Mouse (Mus musculus) heart, adult 2 months (tissue): Measurements from ENCODE around the gene Fdxr. TPM values are rescaled to one million over a fixed set of nuclear protein-coding genes. Genes with fewer than 3 reads are reported as not detected.

Experiments used
- DNase-seq, 2 experiments: peaks; one replicate each; pipeline ENCODE4 v3.0.0; 2021
- H3K27ac ChIP-seq: fragments of 200-600 bp; 2 replicates; pipeline ENCODE4 v1.8.1; 2022
- H3K27me3 ChIP-seq: fragments of 200-500 bp; 2 replicates; pipeline ENCODE4 v1.6.1; 2012; ENCODE audit warnings: mild to moderate bottlenecking, low read length, inconsistent platforms, mixed read lengths; ENCODE audit not compliant: control insufficient read depth, insufficient read depth
- H3K36me3 ChIP-seq: fragments of 200-500 bp; 2 replicates; pipeline ENCODE4 v1.6.1; 2012; ENCODE audit warnings: low read length, inconsistent platforms; ENCODE audit not compliant: control insufficient read depth, insufficient read depth
- H3K4me1 ChIP-seq: fragments of 200-500 bp; 2 replicates; pipeline ENCODE4 v1.6.1; 2011; ENCODE audit warnings: low read length; ENCODE audit not compliant: control insufficient read depth, insufficient read depth
- H3K4me3 ChIP-seq: fragments of 200-600 bp; 2 replicates; pipeline ENCODE4 v1.8.1; 2022
- H3K79me2 ChIP-seq: fragments of 200-500 bp; replicated peaks from 2 replicates; pipeline ENCODE4 v1.6.1; 2012; ENCODE audit warnings: mild to moderate bottlenecking, inconsistent platforms, low read length, moderate library complexity, mixed read lengths; ENCODE audit not compliant: control insufficient read depth, insufficient read depth
- H3K9ac ChIP-seq: fragments of 200-500 bp; 2 replicates; pipeline ENCODE4 v1.6.1; 2012; ENCODE audit warnings: low read depth, mild to moderate bottlenecking, control low read depth, inconsistent platforms, low read length, mixed read lengths
- CTCF ChIP-seq: fragments of 200-600 bp; IDR thresholded peaks from 2 replicates; pipeline ENCODE4 v1.8.1; 2022; ENCODE audit warnings: antibody characterized with exemption, mild to moderate bottlenecking, moderate library complexity
- EP300 ChIP-seq: fragments of 200-500 bp; IDR thresholded peaks from 2 replicates; pipeline ENCODE4 v1.6.1; 2011; ENCODE audit warnings: low read depth, low read length, control low read depth; ENCODE audit not compliant: insufficient read depth
- POLR2A ChIP-seq: fragments of 200-500 bp; IDR thresholded peaks from 2 replicates; pipeline ENCODE4 v1.6.1; 2011; ENCODE audit warnings: mild to moderate bottlenecking, low read depth, low read length, control low read depth; ENCODE audit not compliant: insufficient read depth
- WGBS: fragments of 180-500 bp; shearing (Covaris S2); methylation state at CpG from one replicate; pipeline ENCODE4 v1.1.7; 2018; 5-methylcytosine and 5-hydroxymethylcytosine counted together
- intact Hi-C: fragments of 180-260 bp; cut with DNase I; formaldehyde crosslinking; loops from one replicate; pipeline ENCODE4 v1.15.1; 2025
- microRNA-seq, 2 experiments: library from miRNA; unstranded; fragments of <30 nt; microRNA quantifications; one replicate each; pipeline ENCODE4 v1.2.0; 2021
- polyA plus RNA-seq: library from polyadenylated mRNA; depleted of rRNA; stranded (reverse); fragments of >200 nt; gene quantifications from 2 replicates; pipeline ENCODE4 v1.2.3, GENCODE M21; 2012; rRNA removed
- total RNA-seq, 2 experiments: library from RNA; stranded (reverse); gene quantifications; 2 replicates each; pipeline ENCODE4 v1.2.3; 2021

Fdxr gene
- total and polyA plus RNA-seq, 3 experiments, result 7.1 to 8.8 (median 8.4) TPM

- intact Hi-C loops, result no loop called here
- H3K9ac ChIP-seq, result no peak overlapping the region
- TF ChIP-seq POLR2A, result no peak
- TF ChIP-seq CTCF, result 0 out of 2 replicates have a peak, but pooled peaks have one; percentile 2
- 0 out of 2 replicates have a peak, but pooled peaks have one; percentile 38 for TF ChIP-seq EP300
- H3K36me3 ChIP-seq, result no peaks in the 10 kb centered on the region
- WGBS, result 31% methylated on average over 5 of the region's 5 CpGs
- no peak overlapping the region for H3K27ac ChIP-seq
- H3K4me3 ChIP-seq, result no peak overlapping the region
- peaks cover 14% of the 10 kb centered on the region for H3K4me1 ChIP-seq
- H3K27me3 ChIP-seq, result no peaks in the 10 kb centered on the region
- no peaks in the 10 kb centered on the region for H3K79me2 ChIP-seq
- no peak for DNase-seq
Observed at GRCm38 (mm10) chr11:115222570-115222969, 54.3 kb downstream of the Fdxr start.

- Histone ChIP-seq H3K79me2 (no peaks in the 10 kb centered on the region), H3K27me3 (no peaks in the 10 kb centered on the region), H3K4me1 (peaks cover 12% of the 10 kb centered on the region), H3K27ac (no peak overlapping the region), H3K36me3 (no peaks in the 10 kb centered on the region), H3K9ac (0 out of 2 replicates have a peak overlapping the region, but pooled peaks have one; percentile 15), H3K4me3 (no peak overlapping the region)
- no peak for TF ChIP-seq EP300
- no peak for TF ChIP-seq CTCF
- no peak for TF ChIP-seq POLR2A
- peak in 1 of 2 experiments; percentile 23 for DNase-seq
- intact Hi-C loops, result no loop called here
- WGBS, result 47% methylated on average over 12 of the region's 12 CpGs
Observed at GRCm38 (mm10) chr11:115222077-115222476, 54.8 kb downstream of the Fdxr start.

GRCm38 (mm10) chr11:115219685-115220084 is 57.2 kb downstream of the Fdxr start:
- peak overlapping the region; percentile 55 for H3K27ac ChIP-seq
- intact Hi-C loops, result no loop called here
- 72% methylated on average over 10 of the region's 10 CpGs for WGBS

GRCm38 (mm10) chr11:115219263-115219662 is 57.6 kb downstream of the Fdxr start:
- H3K4me3 ChIP-seq, result no peak overlapping the region
- H3K79me2 ChIP-seq, result no peaks in the 10 kb centered on the region
- no peaks in the 10 kb centered on the region for H3K36me3 ChIP-seq
- no peaks in the 10 kb centered on the region for H3K27me3 ChIP-seq
- H3K4me1 ChIP-seq, result peaks cover 9% of the 10 kb centered on the region
- TF ChIP-seq CTCF (no peak), EP300 (peak; percentile 77; the same call in 1 of the 2 replicates)
- intact Hi-C loops, result no loop called here
- peak; percentile 49 to 78 for DNase-seq
- H3K27ac ChIP-seq, result peak overlapping the region; percentile 55
- 20% methylated on average over 9 of the region's 9 CpGs for WGBS
- no peak overlapping the region for H3K9ac ChIP-seq

More at GRCm38 (mm10) chr11:115219685-115220084, 57.2 kb downstream of the Fdxr start:
- Histone ChIP-seq H3K9ac (no peak overlapping the region), H3K4me3 (no peak overlapping the region), H3K4me1 (peaks cover 9% of the 10 kb centered on the region), H3K27me3 (no peaks in the 10 kb centered on the region), H3K79me2 (no peaks in the 10 kb centered on the region), H3K36me3 (no peaks in the 10 kb centered on the region)
- no peak for DNase-seq
- TF ChIP-seq POLR2A, result no peak
- TF ChIP-seq EP300, result no peak
- no peak for TF ChIP-seq CTCF

Small RNA genes within 50 kb of the gene (microRNA-seq; reads per million reads assigned to microRNA genes)
- gene Gm25837, result 0 reads per million in 2 experiments

Other genes starting within 250 kb of the Fdxr start
- 1 to 10 TPM; 2.7 to 9.1 TPM for gene Cd300ld5, start 239.3 kb downstream of the Fdxr start, total RNA-seq
- gene Cd300ld5, start 239.3 kb downstream of the Fdxr start, polyA plus RNA-seq, result 3.0 TPM in 1 of 2 replicates, not detected in the other
- 1 to 10 TPM; 5.8 to 8.6 TPM for gene Cd300ld3, start 228.6 kb downstream of the Fdxr start, total RNA-seq
- 11.4 and 22.1 TPM in 2 replicates for gene Cd300ld3, start 228.6 kb downstream of the Fdxr start, polyA plus RNA-seq
- under 1 TPM; 0.45 to 0.50 TPM for gene Cd300e, start 214.9 kb downstream of the Fdxr start, total RNA-seq
- gene Cd300e, start 214.9 kb downstream of the Fdxr start, polyA plus RNA-seq, result 0.18 and 0.47 TPM in 2 replicates
- under 1 TPM; 0.31 to 0.32 TPM for gene Rab37, start 185.6 kb downstream of the Fdxr start, total RNA-seq
- 1.1 and 1.3 TPM in 2 replicates for gene Rab37, start 185.6 kb downstream of the Fdxr start, polyA plus RNA-seq
- gene Cd300lf, start 143.1 kb downstream of the Fdxr start, total RNA-seq, result under 1 TPM; 0.11 to 0.60 TPM
- gene Cd300lf, start 143.1 kb downstream of the Fdxr start, polyA plus RNA-seq, result 0.38 and 1.00 TPM in 2 replicates
- 10 to 100 TPM in 1 of 2 experiments, 1 to 10 TPM in 1; 8.1 to 10.1 TPM for gene Slc9a3r1, start 113.7 kb downstream of the Fdxr start, total RNA-seq
- 8.9 and 9.7 TPM in 2 replicates for gene Slc9a3r1, start 113.7 kb downstream of the Fdxr start, polyA plus RNA-seq
- gene Tmem104, start 89.6 kb downstream of the Fdxr start, total RNA-seq, result 10 to 100 TPM in 1 of 2 experiments, 1 to 10 TPM in 1; 8.8 to 11.6 TPM
- 8.6 and 9.9 TPM in 2 replicates for gene Tmem104, start 89.6 kb downstream of the Fdxr start, polyA plus RNA-seq
- gene Nat9, start 89.2 kb downstream of the Fdxr start, total RNA-seq, result 10 to 100 TPM; 18.5 to 23.6 TPM
- gene Nat9, start 89.2 kb downstream of the Fdxr start, polyA plus RNA-seq, result 20.2 and 31.5 TPM in 2 replicates
- gene Grin2c, start 9.8 kb downstream of the Fdxr start, total RNA-seq, result under 1 TPM; 0.25 to 0.26 TPM
- gene Grin2c, start 9.8 kb downstream of the Fdxr start, polyA plus RNA-seq, result 1.6 and 2.0 TPM in 2 replicates
- 1 to 10 TPM; 1.6 to 1.8 TPM for gene Fads6, start 20.6 kb upstream of the Fdxr start, total RNA-seq
- 1.9 and 2.0 TPM in 2 replicates for gene Fads6, start 20.6 kb upstream of the Fdxr start, polyA plus RNA-seq
- not detected for gene Otop2, start 30.1 kb upstream of the Fdxr start, total RNA-seq
- not detected in 2 replicates for gene Otop2, start 30.1 kb upstream of the Fdxr start, polyA plus RNA-seq
- gene Ush1g, start 45.0 kb upstream of the Fdxr start, total RNA-seq, result under 1 TPM in 1 of 2 experiments, not detected in 1; 0.07 TPM
- 0.10 and 0.18 TPM in 2 replicates for gene Ush1g, start 45.0 kb upstream of the Fdxr start, polyA plus RNA-seq
- gene Otop3, start 57.7 kb upstream of the Fdxr start, total RNA-seq, result not detected
- gene Otop3, start 57.7 kb upstream of the Fdxr start, polyA plus RNA-seq, result not detected in 2 replicates
- 1 to 10 TPM; 3.0 to 5.1 TPM for gene Hid1, start 90.7 kb upstream of the Fdxr start, total RNA-seq
- gene Hid1, start 90.7 kb upstream of the Fdxr start, polyA plus RNA-seq, result 6.1 and 7.3 TPM in 2 replicates
- 1 to 10 TPM; 4.5 TPM for gene Cdr2l, start 104.9 kb upstream of the Fdxr start, total RNA-seq
- 6.2 and 6.7 TPM in 2 replicates for gene Cdr2l, start 104.9 kb upstream of the Fdxr start, polyA plus RNA-seq
- gene Mrpl58, start 126.7 kb upstream of the Fdxr start, total RNA-seq, result 100 to 1,000 TPM; 144 to 159 TPM
- gene Mrpl58, start 126.7 kb upstream of the Fdxr start, polyA plus RNA-seq, result 82.7 and 104 TPM in 2 replicates
- gene Atp5h, start 142.9 kb upstream of the Fdxr start, total RNA-seq, result 1,000 to 10,000 TPM; 1,964 to 2,328 TPM
- 830 and 1,376 TPM in 2 replicates for gene Atp5h, start 142.9 kb upstream of the Fdxr start, polyA plus RNA-seq
- gene Kctd2, start 143.1 kb upstream of the Fdxr start, total RNA-seq, result 10 to 100 TPM; 26.6 to 30.0 TPM
- 22.9 and 31.9 TPM in 2 replicates for gene Kctd2, start 143.1 kb upstream of the Fdxr start, polyA plus RNA-seq
- under 1 TPM in 1 of 2 experiments, not detected in 1; 0.13 TPM for gene Trim80, start 163.5 kb upstream of the Fdxr start, total RNA-seq
- 0.33 TPM in 1 of 2 replicates, not detected in the other for gene Trim80, start 163.5 kb upstream of the Fdxr start, polyA plus RNA-seq
- gene Slc16a5, start 185.4 kb upstream of the Fdxr start, total RNA-seq, result not detected
- 0.06 and 0.18 TPM in 2 replicates for gene Slc16a5, start 185.4 kb upstream of the Fdxr start, polyA plus RNA-seq
- 1 to 10 TPM; 1.9 to 2.7 TPM for gene Armc7, start 198.6 kb upstream of the Fdxr start, total RNA-seq
- gene Armc7, start 198.6 kb upstream of the Fdxr start, polyA plus RNA-seq, result 2.3 and 3.3 TPM in 2 replicates
- gene Nt5c, start 214.8 kb upstream of the Fdxr start, total RNA-seq, result 10 to 100 TPM; 10.9 to 12.9 TPM
- gene Nt5c, start 214.8 kb upstream of the Fdxr start, polyA plus RNA-seq, result 11.7 and 12.4 TPM in 2 replicates
- gene Jpt1, start 237.3 kb upstream of the Fdxr start, total RNA-seq, result 100 to 1,000 TPM; 110 TPM
- 116 and 124 TPM in 2 replicates for gene Jpt1, start 237.3 kb upstream of the Fdxr start, polyA plus RNA-seq